Mouse (Mus musculus) liver, adult 2 months (tissue): Measurements from ENCODE around the gene Nek8. TPM values are rescaled to one million over a fixed set of nuclear protein-coding genes. Genes with fewer than 3 reads are reported as not detected.
A peak's percentile ranks its signal among the peaks of the same experiment; 100 is the strongest.
"Not testable (repeated sequence)": the region's sequence is repeated elsewhere in the genome, so short reads cannot be mapped to it uniquely, and the experiment has no call there.

Experiments used
- DNase-seq: peaks from one replicate; pipeline ENCODE4 v3.0.0-alpha.2; 2011; ENCODE audit warnings: low read depth, low spot score; ENCODE audit errors: extremely low read depth
- H3K27ac ChIP-seq: fragments of 200-500 bp; replicated peaks from 2 replicates; pipeline ENCODE4 v1.5.1; 2012; ENCODE audit warnings: low read depth, mild to moderate bottlenecking, control low read depth, inconsistent platforms, low read length; ENCODE audit not compliant: insufficient read depth
- H3K27me3 ChIP-seq: fragments of 200-500 bp; 2 replicates; pipeline ENCODE4 v1.6.1; 2012; ENCODE audit warnings: mild to moderate bottlenecking, moderate library complexity, low read length, inconsistent platforms; ENCODE audit not compliant: control insufficient read depth, insufficient read depth
- H3K36me3 ChIP-seq: fragments of 200-500 bp; 2 replicates; pipeline ENCODE4 v1.6.1; 2012; ENCODE audit warnings: low read length, inconsistent platforms; ENCODE audit not compliant: control insufficient read depth, insufficient read depth
- H3K4me1 ChIP-seq: fragments of 200-500 bp; 2 replicates; pipeline ENCODE4 v1.6.1; 2011; ENCODE audit warnings: low read length; ENCODE audit not compliant: control insufficient read depth, insufficient read depth
- H3K4me3 ChIP-seq: fragments of 200-500 bp; 2 replicates; pipeline ENCODE4 v1.5.1; 2011; ENCODE audit warnings: low read depth, mild to moderate bottlenecking, control low read depth, low read length, moderate library complexity; ENCODE audit not compliant: insufficient read depth
- H3K79me2 ChIP-seq: fragments of 200-500 bp; 2 replicates; pipeline ENCODE4 v1.6.1; 2012; ENCODE audit warnings: inconsistent platforms, mild to moderate bottlenecking, low read length, moderate library complexity; ENCODE audit not compliant: control insufficient read depth, insufficient read depth
- H3K9ac ChIP-seq: fragments of 200-500 bp; 2 replicates; pipeline ENCODE4 v1.6.1; 2012; ENCODE audit warnings: low read depth, mild to moderate bottlenecking, control low read depth, inconsistent platforms, low read length
- CTCF ChIP-seq: fragments of 200-500 bp; IDR thresholded peaks from 2 replicates; pipeline ENCODE4 v1.5.1; 2011; ENCODE audit warnings: low read depth, low read length, control low read depth
- POLR2A ChIP-seq: fragments of 200-500 bp; IDR thresholded peaks from 2 replicates; pipeline ENCODE4 v1.6.1; 2011; ENCODE audit warnings: low read length, control low read depth; ENCODE audit not compliant: insufficient read depth; ENCODE audit errors: extremely low read depth
- WGBS: fragments of 180-500 bp; shearing (Covaris S2); methylation state at CpG from one replicate; pipeline ENCODE4 v1.1.7; 2018; 5-methylcytosine and 5-hydroxymethylcytosine counted together
- polyA plus RNA-seq: library from polyadenylated mRNA; depleted of rRNA; stranded (reverse); fragments of >200 nt; gene quantifications from 2 replicates; pipeline ENCODE4 v1.2.3, GENCODE M21; 2012
- total RNA-seq: library from RNA; depleted of rRNA; stranded (reverse); fragments of >200 nt; gene quantifications from 2 replicates; pipeline ENCODE4 v1.2.3, GENCODE M21; 2014

Nek8 gene
- total and polyA plus RNA-seq, 2 experiments = 4.1 to 7.2 TPM

GRCm38 (mm10) chr11:78143520-78143919, 33.0 kb downstream of the Nek8 start:
- Histone ChIP-seq H3K27ac (no peak overlapping the region), H3K27me3 (no peaks in the 10 kb centered on the region)
- WGBS = 82% methylated on average over 2 of the region's 2 CpGs

GRCm38 (mm10) chr11:78140665-78141064, 35.8 kb downstream of the Nek8 start:
- Histone ChIP-seq H3K36me3 (peaks cover 22% of the 10 kb centered on the region), H3K9ac (no peak overlapping the region), H3K27me3 (no peaks in the 10 kb centered on the region), H3K4me3 (no peak overlapping the region), H3K79me2 (peaks cover 41% of the 10 kb centered on the region; the same call in 1 of the 2 replicates), H3K4me1 (peaks cover 16% of the 10 kb centered on the region), H3K27ac (no peak overlapping the region)
- DNase-seq = no peak
- TF ChIP-seq CTCF = no peak
- TF ChIP-seq POLR2A = no peak
- WGBS = 66% methylated on average over 5 of the region's 5 CpGs

More at GRCm38 (mm10) chr11:78143520-78143919, 33.0 kb downstream of the Nek8 start:
- Histone ChIP-seq H3K4me3 (no peak overlapping the region), H3K79me2 (peaks cover 33% of the 10 kb centered on the region; the same call in 1 of the 2 replicates), H3K36me3 (peaks cover 30% of the 10 kb centered on the region), H3K9ac (no peak overlapping the region), H3K4me1 (peaks cover 5% of the 10 kb centered on the region)
- TF ChIP-seq CTCF = no peak
- TF ChIP-seq POLR2A = no peak
- no peak for DNase-seq

- H3K9ac ChIP-seq = peak overlapping the region; percentile 26; the same call in 1 of the 2 replicates
- no peak for TF ChIP-seq POLR2A
- TF ChIP-seq CTCF = no peak
- H3K4me3 ChIP-seq = no peak overlapping the region
- H3K27ac ChIP-seq = peak overlapping the region; percentile 97
- WGBS = 19% methylated on average over 3 of the region's 3 CpGs
- peak; percentile 64 for DNase-seq
- no peaks in the 10 kb centered on the region for H3K27me3 ChIP-seq
- H3K36me3 ChIP-seq = peaks cover under 1% of the 10 kb centered on the region; the same call in 1 of the 2 replicates
- H3K4me1 ChIP-seq = peaks cover 32% of the 10 kb centered on the region
- peaks cover 45% of the 10 kb centered on the region; the same call in 1 of the 2 replicates for H3K79me2 ChIP-seq
Measured at GRCm38 (mm10) chr11:78138023-78138422, 38.5 kb downstream of the Nek8 start.

GRCm38 (mm10) chr11:78137584-78137983, 38.9 kb downstream of the Nek8 start:
- Histone ChIP-seq H3K4me1 (peaks cover 36% of the 10 kb centered on the region), H3K36me3 (no peaks in the 10 kb centered on the region), H3K27me3 (no peaks in the 10 kb centered on the region), H3K4me3 (no peak overlapping the region), H3K79me2 (peaks cover 44% of the 10 kb centered on the region; the same call in 1 of the 2 replicates), H3K27ac (peak overlapping the region; percentile 97), H3K9ac (peak overlapping the region; percentile 63; the same call in 1 of the 2 replicates)
- TF ChIP-seq CTCF = no peak
- 9% methylated on average over 4 of the region's 4 CpGs for WGBS
- peak; percentile 89 for DNase-seq

GRCm38 (mm10) chr11:78136132-78136531, 40.3 kb downstream of the Nek8 start:
- H3K9ac ChIP-seq = no peak overlapping the region
- no peak for TF ChIP-seq CTCF
- TF ChIP-seq POLR2A = no peak
- H3K27me3 ChIP-seq = no peaks in the 10 kb centered on the region
- peaks cover 38% of the 10 kb centered on the region for H3K4me1 ChIP-seq
- DNase-seq = no peak
- no peak overlapping the region; the same call in 1 of the 2 replicates for H3K27ac ChIP-seq
- H3K79me2 ChIP-seq = peaks cover 46% of the 10 kb centered on the region; the same call in 1 of the 2 replicates
- H3K4me3 ChIP-seq = no peak overlapping the region
- no peaks in the 10 kb centered on the region for H3K36me3 ChIP-seq
- 10% methylated on average over 1 of the region's 1 CpGs for WGBS

- Histone ChIP-seq H3K4me1 (peaks cover 35% of the 10 kb centered on the region), H3K79me2 (peaks cover 45% of the 10 kb centered on the region; the same call in 1 of the 2 replicates)
- WGBS = 31% methylated on average over 7 of the region's 7 CpGs
Measured at GRCm38 (mm10) chr11:78135314-78135713, 41.2 kb downstream of the Nek8 start.

More at GRCm38 (mm10) chr11:78135314-78135713, 41.2 kb downstream of the Nek8 start:
- not testable (repeated sequence) for H3K27me3 ChIP-seq, H3K27ac ChIP-seq, H3K36me3 ChIP-seq, H3K4me3 ChIP-seq, H3K9ac ChIP-seq
- peak; percentile 58 for DNase-seq
